Mouse (Mus musculus): ENCODE data around the gene Atp5h. TPM values are rescaled to one million over a fixed set of nuclear protein-coding genes. Genes with fewer than 3 reads are reported as not detected.

The Atp5h gene
- polyA plus RNA-seq, 1 experiment from 2014 or later = 814 TPM

- no peak overlapping the region for H3K27ac ChIP-seq (ENCODE audit: low read depth, low read length)
- no peak overlapping the region for H3K4me2 ChIP-seq (ENCODE audit: low read depth, low read length, severe bottlenecking)
- 53% methylated on average over 2 of the region's 2 CpGs for WGBS
- H3K4me1 ChIP-seq (replicated peaks; ENCODE audit: control insufficient read depth, insufficient read depth, low read length) = peaks cover 10% of the 10 kb centered on the region
- H3K9me3 ChIP-seq (ENCODE audit: control insufficient read depth, low read length) = no peaks in the 10 kb centered on the region
- ATAC-seq (replicated peaks; ENCODE audit: low FRiP score) (no peak), DNase-seq (ENCODE audit: low spot score) (no peak)
- peaks cover 13% of the 10 kb centered on the region for H3K27me3 ChIP-seq (ENCODE audit: control insufficient read depth, insufficient read depth, low read length)
- H3K36me3 ChIP-seq (ENCODE audit: control insufficient read depth, insufficient read depth, low read length) = no peaks in the 10 kb centered on the region
- no peak overlapping the region for H3K9ac ChIP-seq (ENCODE audit: low read length)
- H3K4me3 ChIP-seq (ENCODE audit: low read depth, low read length) = no peak overlapping the region
Observed at GRCm38 (mm10) chr11:115372737-115373136, 47.0 kb downstream of the Atp5h start.

GRCm38 (mm10) chr11:115372015-115372414 is 47.7 kb downstream of the Atp5h start:
- WGBS = 57% methylated on average over 1 of the region's 1 CpGs
- no peaks in the 10 kb centered on the region for H3K9me3 ChIP-seq (ENCODE audit: control insufficient read depth, low read length)
- H3K4me2 ChIP-seq (ENCODE audit: low read depth, low read length, severe bottlenecking) = no peak overlapping the region
- ATAC-seq (replicated peaks; ENCODE audit: low FRiP score) = no peak
- no peak for DNase-seq (ENCODE audit: low spot score)
- H3K4me1 ChIP-seq (replicated peaks; ENCODE audit: control insufficient read depth, insufficient read depth, low read length) = peaks cover 10% of the 10 kb centered on the region
- no peaks in the 10 kb centered on the region for H3K36me3 ChIP-seq (ENCODE audit: control insufficient read depth, insufficient read depth, low read length)
- no peak overlapping the region for H3K9ac ChIP-seq (ENCODE audit: low read length)
- no peak overlapping the region for H3K27ac ChIP-seq (ENCODE audit: low read depth, low read length)
- H3K4me3 ChIP-seq (ENCODE audit: low read depth, low read length) = no peak overlapping the region
- H3K27me3 ChIP-seq (ENCODE audit: control insufficient read depth, insufficient read depth, low read length) = peaks cover 15% of the 10 kb centered on the region

GRCm38 (mm10) chr11:115371354-115371753 is 48.4 kb downstream of the Atp5h start:
- WGBS = 73% methylated on average over 8 of the region's 8 CpGs
- DNase-seq (ENCODE audit: low spot score) (no peak), ATAC-seq (replicated peaks; ENCODE audit: low FRiP score) (no peak)
- Histone ChIP-seq H3K27me3 (ENCODE audit: control insufficient read depth, insufficient read depth, low read length) (peaks cover 15% of the 10 kb centered on the region), H3K4me3 (ENCODE audit: low read depth, low read length) (no peak overlapping the region), H3K9ac (ENCODE audit: low read length) (no peak overlapping the region), H3K36me3 (ENCODE audit: control insufficient read depth, insufficient read depth, low read length) (no peaks in the 10 kb centered on the region), H3K4me1 (replicated peaks; ENCODE audit: control insufficient read depth, insufficient read depth, low read length) (peaks cover 13% of the 10 kb centered on the region), H3K4me2 (ENCODE audit: low read depth, low read length, severe bottlenecking) (no peak overlapping the region), H3K9me3 (ENCODE audit: control insufficient read depth, low read length) (no peaks in the 10 kb centered on the region), H3K27ac (ENCODE audit: low read depth, low read length) (no peak overlapping the region)

GRCm38 (mm10) chr11:115370368-115370767 is 49.4 kb downstream of the Atp5h start:
- no peaks in the 10 kb centered on the region for H3K9me3 ChIP-seq (ENCODE audit: control insufficient read depth, low read length)
- DNase-seq (ENCODE audit: low spot score) = no peak
- H3K4me3 ChIP-seq (ENCODE audit: low read depth, low read length) = no peak overlapping the region
- H3K9ac ChIP-seq (ENCODE audit: low read length) = no peak overlapping the region
- H3K27me3 ChIP-seq (ENCODE audit: control insufficient read depth, insufficient read depth, low read length) = peaks cover 15% of the 10 kb centered on the region
- no peaks in the 10 kb centered on the region for H3K36me3 ChIP-seq (ENCODE audit: control insufficient read depth, insufficient read depth, low read length)
- H3K27ac ChIP-seq (ENCODE audit: low read depth, low read length) = no peak overlapping the region
- 61% methylated on average over 7 of the region's 7 CpGs for WGBS
- no peak for ATAC-seq (replicated peaks; ENCODE audit: low FRiP score)
- peaks cover 13% of the 10 kb centered on the region for H3K4me1 ChIP-seq (replicated peaks; ENCODE audit: control insufficient read depth, insufficient read depth, low read length)
- no peak overlapping the region for H3K4me2 ChIP-seq (ENCODE audit: low read depth, low read length, severe bottlenecking)

GRCm38 (mm10) chr11:115367395-115367944 is 52.3 kb downstream of the Atp5h start, which contains the start of gene Hid1:
TSS of gene Hid1 (minus strand) at chr11:115367756.
- Histone ChIP-seq H3K36me3 (ENCODE audit: control insufficient read depth, insufficient read depth, low read length) (no peaks in the 10 kb centered on the region), H3K27me3 (ENCODE audit: control insufficient read depth, insufficient read depth, low read length) (peaks cover 7% of the 10 kb centered on the region; the same call in 1 of the 2 replicates), H3K4me1 (replicated peaks; ENCODE audit: control insufficient read depth, insufficient read depth, low read length) (peaks cover 3% of the 10 kb centered on the region; the same call in 1 of the 2 replicates), H3K4me2 (ENCODE audit: low read depth, low read length, severe bottlenecking) (peak within 1 kb of the TSS; percentile 98), H3K27ac (ENCODE audit: low read depth, low read length) (peak within 1 kb of the TSS; percentile 4; the same call in 1 of the 2 replicates), H3K9me3 (ENCODE audit: control insufficient read depth, low read length) (no peaks in the 10 kb centered on the region), H3K9ac (ENCODE audit: low read length) (peak within 1 kb of the TSS; percentile 73), H3K4me3 (ENCODE audit: low read depth, low read length) (peak within 1 kb of the TSS; percentile 66)
- DNase-seq (ENCODE audit: low spot score) (peak; percentile 92), ATAC-seq (replicated peaks; ENCODE audit: low FRiP score) (peak; percentile 80)
- under 1% methylated on average over 38 of the region's 39 CpGs for WGBS

GRCm38 (mm10) chr11:115366706-115367394 is 52.9 kb downstream of the Atp5h start:
- Histone ChIP-seq H3K4me3 (ENCODE audit: low read depth, low read length) (peak overlapping the region; percentile 66), H3K27ac (ENCODE audit: low read depth, low read length) (peak overlapping the region; percentile 4; the same call in 1 of the 2 replicates), H3K9me3 (ENCODE audit: control insufficient read depth, low read length) (no peaks in the 10 kb centered on the region), H3K9ac (ENCODE audit: low read length) (peak overlapping the region; percentile 73), H3K4me2 (ENCODE audit: low read depth, low read length, severe bottlenecking) (peak overlapping the region; percentile 98), H3K4me1 (replicated peaks; ENCODE audit: control insufficient read depth, insufficient read depth, low read length) (peaks cover 3% of the 10 kb centered on the region; the same call in 1 of the 2 replicates), H3K36me3 (ENCODE audit: control insufficient read depth, insufficient read depth, low read length) (no peaks in the 10 kb centered on the region), H3K27me3 (ENCODE audit: control insufficient read depth, insufficient read depth, low read length) (peaks cover 7% of the 10 kb centered on the region; the same call in 1 of the 2 replicates)
- DNase-seq (ENCODE audit: low spot score) = peak; percentile 75
- peak; percentile 67 for ATAC-seq (replicated peaks; ENCODE audit: low FRiP score)
- under 1% methylated on average over 28 of the region's 28 CpGs for WGBS

- Histone ChIP-seq H3K4me3 (ENCODE audit: low read depth, low read length) (peak overlapping the region; percentile 66), H3K9me3 (ENCODE audit: control insufficient read depth, low read length) (no peaks in the 10 kb centered on the region), H3K4me1 (replicated peaks; ENCODE audit: control insufficient read depth, insufficient read depth, low read length) (peaks cover 3% of the 10 kb centered on the region; the same call in 1 of the 2 replicates), H3K4me2 (ENCODE audit: low read depth, low read length, severe bottlenecking) (peak overlapping the region; percentile 98), H3K9ac (ENCODE audit: low read length) (no peak overlapping the region), H3K27me3 (ENCODE audit: control insufficient read depth, insufficient read depth, low read length) (peaks cover 7% of the 10 kb centered on the region; the same call in 1 of the 2 replicates), H3K36me3 (ENCODE audit: control insufficient read depth, insufficient read depth, low read length) (no peaks in the 10 kb centered on the region), H3K27ac (ENCODE audit: low read depth, low read length) (no peak overlapping the region)
- 43% methylated on average over 7 of the region's 7 CpGs for WGBS
- DNase-seq (ENCODE audit: low spot score) (no peak), ATAC-seq (replicated peaks; ENCODE audit: low FRiP score) (no peak; the same call in 1 of the 2 replicates)
Observed at GRCm38 (mm10) chr11:115366039-115366705, 53.6 kb downstream of the Atp5h start.

Data from forebrain, embryonic 11.5 days (tissue).